Mouse (Mus musculus): ENCODE measurements around the gene Dclk2. TPM values are rescaled to one million over a fixed set of nuclear protein-coding genes. Genes with fewer than 3 reads are reported as not detected.

Gene Dclk2
- polyA plus RNA-seq, 1 experiment from 2014 or later: 12.0 TPM

DNA sequence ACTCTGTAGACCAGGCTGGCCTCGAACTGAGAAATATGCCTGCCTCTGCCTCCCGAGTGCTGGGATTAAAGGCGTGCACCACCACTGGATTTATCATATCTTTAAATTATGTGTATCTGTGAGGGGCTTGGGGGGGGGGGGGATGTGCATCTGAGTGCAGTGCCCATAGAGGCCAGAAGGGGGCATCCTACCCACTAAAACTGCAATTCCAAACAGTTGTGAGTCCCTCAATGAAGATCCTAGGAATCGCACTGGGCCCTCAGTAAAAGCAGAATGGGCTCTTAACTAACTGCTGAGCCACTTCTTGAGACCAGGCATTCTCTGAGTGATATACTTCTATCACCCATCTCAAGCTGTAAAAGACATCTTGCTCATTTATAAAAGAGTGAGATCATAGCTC, 85.5 kb downstream of the Dclk2 start:
- ATAC-seq (replicated peaks; ENCODE audit: insufficient number of reproducible peaks, low FRiP score, low TSS enrichment, low read depth) (no peak), DNase-seq (ENCODE audit: low spot score) (no peak)
- H3K4me2 ChIP-seq (ENCODE audit: low read depth, low read length): no peak overlapping the region
- 96% methylated on average over 4 of the region's 4 CpGs for WGBS
- no peaks in the 10 kb centered on the region for H3K27me3 ChIP-seq (ENCODE audit: control insufficient read depth, insufficient read depth, low read length)
- H3K4me3 ChIP-seq (ENCODE audit: low read depth, low read length): no peak overlapping the region
- no peaks in the 10 kb centered on the region for H3K4me1 ChIP-seq (ENCODE audit: control insufficient read depth, insufficient read depth, low read length)
- no peaks in the 10 kb centered on the region for H3K36me3 ChIP-seq (replicated peaks; ENCODE audit: control insufficient read depth, insufficient read depth, low read depth, low read length)
- H3K9me3 ChIP-seq (replicated peaks; ENCODE audit: control insufficient read depth, low read length): no peaks in the 10 kb centered on the region
- no peak overlapping the region for H3K27ac ChIP-seq (replicated peaks; ENCODE audit: low read depth, low read length)
- H3K9ac ChIP-seq (replicated peaks; ENCODE audit: low read length): no peak overlapping the region

- H3K4me3 ChIP-seq (ENCODE audit: low read depth, low read length): no peak overlapping the region
- DNase-seq (ENCODE audit: low spot score) (no peak), ATAC-seq (replicated peaks; ENCODE audit: insufficient number of reproducible peaks, low FRiP score, low TSS enrichment, low read depth) (no peak)
- WGBS: 75% methylated on average over 7 of the region's 7 CpGs
- no peaks in the 10 kb centered on the region for H3K27me3 ChIP-seq (ENCODE audit: control insufficient read depth, insufficient read depth, low read length)
- H3K36me3 ChIP-seq (replicated peaks; ENCODE audit: control insufficient read depth, insufficient read depth, low read depth, low read length): no peaks in the 10 kb centered on the region
- no peak overlapping the region for H3K4me2 ChIP-seq (ENCODE audit: low read depth, low read length)
- no peak overlapping the region for H3K9ac ChIP-seq (replicated peaks; ENCODE audit: low read length)
- H3K9me3 ChIP-seq (replicated peaks; ENCODE audit: control insufficient read depth, low read length): no peaks in the 10 kb centered on the region
- no peaks in the 10 kb centered on the region for H3K4me1 ChIP-seq (ENCODE audit: control insufficient read depth, insufficient read depth, low read length)
- no peak overlapping the region for H3K27ac ChIP-seq (replicated peaks; ENCODE audit: low read depth, low read length)
These were observed 86.3 kb downstream of the Dclk2 start for GRCm38 (mm10) chr3:86834341-86834740.

DNA sequence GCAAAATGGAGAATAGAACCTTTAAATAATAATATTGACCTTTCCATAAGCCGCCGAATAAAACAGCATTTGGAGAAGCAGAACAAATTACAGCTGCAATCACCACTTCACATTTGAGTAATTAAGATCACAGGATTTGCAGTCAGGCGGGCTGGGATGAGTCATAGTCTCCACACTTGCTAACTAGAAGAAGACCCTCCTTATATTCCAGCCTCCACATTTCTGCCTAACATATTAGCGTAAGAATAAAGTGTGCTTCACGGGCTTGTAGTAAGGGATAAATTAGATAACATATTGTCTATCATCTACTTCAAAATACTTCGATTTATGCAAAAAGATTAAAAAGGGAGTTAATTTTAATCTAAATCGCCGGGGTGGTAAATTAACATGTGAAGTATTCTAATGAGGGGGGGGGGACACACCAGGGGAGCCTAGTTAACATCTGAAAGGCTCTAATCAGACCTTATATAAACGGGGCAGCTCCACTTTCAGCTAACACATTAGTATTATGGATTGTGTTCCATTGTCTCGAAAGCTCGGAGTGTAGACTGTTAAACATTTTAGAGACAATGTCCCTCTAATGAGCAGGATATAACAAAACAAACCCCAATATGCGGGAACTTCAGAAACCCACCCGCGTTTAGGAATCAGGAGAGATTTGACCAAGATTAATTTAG, 87.9 kb downstream of the Dclk2 start:
- 34% methylated on average over 14 of the region's 14 CpGs for WGBS

DNA sequence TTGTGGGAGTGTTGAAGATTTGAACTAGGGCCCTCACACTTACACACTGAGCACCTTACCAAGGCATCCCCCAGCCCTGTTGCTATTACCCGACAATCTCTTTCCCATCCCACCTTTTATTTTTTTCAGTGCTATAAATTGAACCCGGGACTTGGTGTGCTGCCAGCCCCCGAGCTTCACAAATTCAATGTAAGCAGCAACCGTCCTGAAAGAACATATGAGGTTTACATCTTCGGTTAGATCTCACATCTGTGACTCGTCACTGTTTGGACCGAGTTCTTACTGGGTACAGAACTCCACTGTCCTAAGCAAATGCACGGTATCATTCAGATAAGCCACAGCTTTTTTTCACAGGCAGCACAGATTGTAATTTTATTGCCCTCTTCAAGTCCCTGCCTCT, 88.5 kb downstream of the Dclk2 start:
- WGBS: 70% methylated on average over 8 of the region's 8 CpGs
- Histone ChIP-seq H3K9me3 (replicated peaks; ENCODE audit: control insufficient read depth, low read length) (no peaks in the 10 kb centered on the region), H3K4me3 (ENCODE audit: low read depth, low read length) (no peak overlapping the region), H3K4me1 (ENCODE audit: control insufficient read depth, insufficient read depth, low read length) (no peaks in the 10 kb centered on the region), H3K27me3 (ENCODE audit: control insufficient read depth, insufficient read depth, low read length) (no peaks in the 10 kb centered on the region), H3K36me3 (replicated peaks; ENCODE audit: control insufficient read depth, insufficient read depth, low read depth, low read length) (no peaks in the 10 kb centered on the region), H3K27ac (replicated peaks; ENCODE audit: low read depth, low read length) (no peak overlapping the region), H3K9ac (replicated peaks; ENCODE audit: low read length) (no peak overlapping the region), H3K4me2 (ENCODE audit: low read depth, low read length) (no peak overlapping the region)
- no peak for ATAC-seq (replicated peaks; ENCODE audit: insufficient number of reproducible peaks, low FRiP score, low TSS enrichment, low read depth)
- DNase-seq (ENCODE audit: low spot score): no peak

More for the DNA sequence above, 87.9 kb downstream of the Dclk2 start:
- Histone ChIP-seq H3K4me2 (ENCODE audit: low read depth, low read length) (no peak overlapping the region), H3K4me1 (ENCODE audit: control insufficient read depth, insufficient read depth, low read length) (no peaks in the 10 kb centered on the region), H3K27ac (replicated peaks; ENCODE audit: low read depth, low read length) (no peak overlapping the region), H3K36me3 (replicated peaks; ENCODE audit: control insufficient read depth, insufficient read depth, low read depth, low read length) (no peaks in the 10 kb centered on the region), H3K27me3 (ENCODE audit: control insufficient read depth, insufficient read depth, low read length) (no peaks in the 10 kb centered on the region), H3K4me3 (ENCODE audit: low read depth, low read length) (no peak overlapping the region), H3K9me3 (replicated peaks; ENCODE audit: control insufficient read depth, low read length) (no peaks in the 10 kb centered on the region), H3K9ac (replicated peaks; ENCODE audit: low read length) (no peak overlapping the region)
- no peak for ATAC-seq (replicated peaks; ENCODE audit: insufficient number of reproducible peaks, low FRiP score, low TSS enrichment, low read depth)
- no peak for DNase-seq (ENCODE audit: low spot score)

- no peak overlapping the region for H3K4me3 ChIP-seq (ENCODE audit: low read depth, low read length)
- 91% methylated on average over 3 of the region's 3 CpGs for WGBS
- ATAC-seq (replicated peaks; ENCODE audit: insufficient number of reproducible peaks, low FRiP score, low TSS enrichment, low read depth): no peak
These were observed 93.1 kb downstream of the Dclk2 start for GRCm38 (mm10) chr3:86827506-86827905.

DNA sequence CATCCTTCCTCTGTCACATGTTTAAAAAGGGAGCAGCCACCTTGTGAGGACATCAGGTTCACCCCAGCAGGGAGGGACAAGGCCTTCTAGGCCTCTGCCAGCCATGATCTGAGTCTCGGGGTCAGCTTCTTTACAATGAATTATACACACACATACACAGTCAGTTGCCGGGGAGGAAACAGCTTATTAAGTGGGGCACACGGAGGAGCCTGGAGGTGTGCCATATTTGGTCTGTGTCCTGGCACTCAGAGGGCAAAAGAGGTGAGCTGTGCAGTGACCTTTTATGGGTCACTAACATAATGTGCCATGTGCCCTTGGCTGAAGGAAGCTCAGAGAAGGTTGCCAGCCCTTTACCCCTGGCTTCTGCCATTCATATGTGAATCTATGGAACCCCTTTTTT, 99.3 kb downstream of the Dclk2 start:
- Histone ChIP-seq H3K4me2 (ENCODE audit: low read depth, low read length) (no peak overlapping the region), H3K4me1 (ENCODE audit: control insufficient read depth, insufficient read depth, low read length) (no peaks in the 10 kb centered on the region; the same call in 1 of the 2 replicates), H3K9ac (replicated peaks; ENCODE audit: low read length) (no peak overlapping the region), H3K27me3 (ENCODE audit: control insufficient read depth, insufficient read depth, low read length) (no peaks in the 10 kb centered on the region), H3K9me3 (replicated peaks; ENCODE audit: control insufficient read depth, low read length) (no peaks in the 10 kb centered on the region), H3K36me3 (replicated peaks; ENCODE audit: control insufficient read depth, insufficient read depth, low read depth, low read length) (no peaks in the 10 kb centered on the region), H3K4me3 (ENCODE audit: low read depth, low read length) (no peak overlapping the region), H3K27ac (replicated peaks; ENCODE audit: low read depth, low read length) (no peak overlapping the region)
- 53% methylated on average over 3 of the region's 3 CpGs for WGBS
- DNase-seq (ENCODE audit: low spot score): no peak
- ATAC-seq (replicated peaks; ENCODE audit: insufficient number of reproducible peaks, low FRiP score, low TSS enrichment, low read depth): no peak

More at GRCm38 (mm10) chr3:86827506-86827905, 93.1 kb downstream of the Dclk2 start:
- H3K4me2 ChIP-seq (ENCODE audit: low read depth, low read length): no peak overlapping the region
- no peaks in the 10 kb centered on the region for H3K9me3 ChIP-seq (replicated peaks; ENCODE audit: control insufficient read depth, low read length)
- no peaks in the 10 kb centered on the region for H3K27me3 ChIP-seq (ENCODE audit: control insufficient read depth, insufficient read depth, low read length)
- H3K27ac ChIP-seq (replicated peaks; ENCODE audit: low read depth, low read length): no peak overlapping the region
- no peak for DNase-seq (ENCODE audit: low spot score)
- H3K4me1 ChIP-seq (ENCODE audit: control insufficient read depth, insufficient read depth, low read length): no peaks in the 10 kb centered on the region
- no peaks in the 10 kb centered on the region for H3K36me3 ChIP-seq (replicated peaks; ENCODE audit: control insufficient read depth, insufficient read depth, low read depth, low read length)
- H3K9ac ChIP-seq (replicated peaks; ENCODE audit: low read length): no peak overlapping the region

DNA sequence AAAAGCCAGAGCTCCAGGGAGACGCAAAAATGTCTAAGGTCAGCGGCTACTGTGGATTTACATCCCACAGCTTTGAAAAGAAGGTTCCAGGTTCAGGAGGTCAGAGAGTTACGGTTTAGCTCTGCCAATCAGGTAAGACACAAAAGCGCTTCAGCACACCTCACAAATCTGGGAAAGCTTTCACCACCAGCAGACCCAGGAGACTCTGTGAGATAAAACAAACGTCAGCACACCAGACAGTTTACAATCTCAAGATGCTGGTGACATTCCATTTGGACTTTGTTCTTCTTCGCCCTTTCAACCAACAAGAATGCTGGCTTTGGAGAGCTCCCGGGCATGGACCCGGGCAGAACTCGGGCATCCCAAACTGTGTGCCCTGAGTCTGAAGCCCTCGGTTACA, 100.3 kb downstream of the Dclk2 start:
- Histone ChIP-seq H3K9me3 (replicated peaks; ENCODE audit: control insufficient read depth, low read length) (no peaks in the 10 kb centered on the region), H3K4me1 (ENCODE audit: control insufficient read depth, insufficient read depth, low read length) (no peaks in the 10 kb centered on the region; the same call in 1 of the 2 replicates), H3K4me2 (ENCODE audit: low read depth, low read length) (no peak overlapping the region), H3K4me3 (ENCODE audit: low read depth, low read length) (no peak overlapping the region), H3K36me3 (replicated peaks; ENCODE audit: control insufficient read depth, insufficient read depth, low read depth, low read length) (no peaks in the 10 kb centered on the region), H3K9ac (replicated peaks; ENCODE audit: low read length) (no peak overlapping the region), H3K27ac (replicated peaks; ENCODE audit: low read depth, low read length) (no peak overlapping the region), H3K27me3 (ENCODE audit: control insufficient read depth, insufficient read depth, low read length) (no peaks in the 10 kb centered on the region)
- ATAC-seq (replicated peaks; ENCODE audit: insufficient number of reproducible peaks, low FRiP score, low TSS enrichment, low read depth) (no peak), DNase-seq (ENCODE audit: low spot score) (no peak)
- WGBS: 63% methylated on average over 10 of the region's 10 CpGs

GRCm38 (mm10) chr3:86819372-86819771, 101.3 kb downstream of the Dclk2 start:
- Histone ChIP-seq H3K4me3 (ENCODE audit: low read depth, low read length) (no peak overlapping the region), H3K4me2 (ENCODE audit: low read depth, low read length) (no peak overlapping the region), H3K9me3 (replicated peaks; ENCODE audit: control insufficient read depth, low read length) (no peaks in the 10 kb centered on the region), H3K27ac (replicated peaks; ENCODE audit: low read depth, low read length) (no peak overlapping the region), H3K36me3 (replicated peaks; ENCODE audit: control insufficient read depth, insufficient read depth, low read depth, low read length) (no peaks in the 10 kb centered on the region), H3K27me3 (ENCODE audit: control insufficient read depth, insufficient read depth, low read length) (no peaks in the 10 kb centered on the region), H3K4me1 (ENCODE audit: control insufficient read depth, insufficient read depth, low read length) (no peaks in the 10 kb centered on the region; the same call in 1 of the 2 replicates), H3K9ac (replicated peaks; ENCODE audit: low read length) (no peak overlapping the region)
- DNase-seq (ENCODE audit: low spot score) (no peak), ATAC-seq (replicated peaks; ENCODE audit: insufficient number of reproducible peaks, low FRiP score, low TSS enrichment, low read depth) (no peak)
- 96% methylated on average over 6 of the region's 6 CpGs for WGBS

Data from embryonic facial prominence, embryonic 11.5 days (tissue).